Mouse (Mus musculus): ENCODE measurements around the gene Zfp628. TPM values are rescaled to one million over a fixed set of nuclear protein-coding genes. Genes with fewer than 3 reads are reported as not detected.
"Not testable (repeated sequence)": the region's sequence is repeated elsewhere in the genome, so short reads cannot be mapped to it uniquely, and the experiment has no call there.

Gene Zfp628
- total and polyA plus RNA-seq, 2 experiments from 2014 or later = 6.0 to 9.2 TPM

GRCm38 (mm10) chr7:4878186-4878585 is 36.8 kb upstream of the Zfp628 start:
- Histone ChIP-seq H3K4me2 (ENCODE audit: low read depth) (no peak overlapping the region), H3K36me3 (ENCODE audit: insufficient read depth) (no peaks in the 10 kb centered on the region), H3K27ac (ENCODE audit: low read depth, low read length) (no peak overlapping the region), H3K9ac (no peak overlapping the region), H3K27me3 (ENCODE audit: insufficient read depth, low read length) (no peaks in the 10 kb centered on the region), H3K9me3 (ENCODE audit: low read length) (no peaks in the 10 kb centered on the region), H3K4me1 (ENCODE audit: insufficient read depth) (0 out of 2 replicates have a peak, but pooled peaks cover 3% of the 10 kb centered on the region), H3K4me3 (ENCODE audit: low read depth, low read length) (no peak overlapping the region)
- DNase-seq (no peak), ATAC-seq (no peak)
- TF ChIP-seq CTCF (IDR thresholded peaks at IDR 0.05; ENCODE audit: low read depth) = no peak

GRCm38 (mm10) chr7:4879036-4879435 is 36.0 kb upstream of the Zfp628 start:
- not testable (repeated sequence) for H3K36me3 ChIP-seq (ENCODE audit: insufficient read depth); H3K4me1 ChIP-seq (ENCODE audit: insufficient read depth); ATAC-seq; H3K4me3 ChIP-seq (ENCODE audit: low read depth, low read length); H3K27me3 ChIP-seq (ENCODE audit: insufficient read depth, low read length); DNase-seq; H3K27ac ChIP-seq (ENCODE audit: low read depth, low read length); H3K4me2 ChIP-seq (ENCODE audit: low read depth); H3K9ac ChIP-seq; H3K9me3 ChIP-seq (ENCODE audit: low read length)
- WGBS = 89% methylated on average over 1 of the region's 1 CpGs

GRCm38 (mm10) chr7:4886680-4887079 is 28.3 kb upstream of the Zfp628 start:
- DNase-seq (no peak), ATAC-seq (no peak)
- 59% methylated on average over 4 of the region's 4 CpGs for WGBS
- no peak overlapping the region for H3K4me3 ChIP-seq (ENCODE audit: low read depth, low read length)
- H3K4me2 ChIP-seq (ENCODE audit: low read depth) = no peak overlapping the region
- H3K9me3 ChIP-seq (ENCODE audit: low read length) = no peaks in the 10 kb centered on the region
- TF ChIP-seq CTCF (IDR thresholded peaks at IDR 0.05; ENCODE audit: low read depth) = no peak
- no peaks in the 10 kb centered on the region for H3K27me3 ChIP-seq (ENCODE audit: insufficient read depth, low read length)
- no peak overlapping the region for H3K9ac ChIP-seq
- H3K4me1 ChIP-seq (ENCODE audit: insufficient read depth) = no peaks in the 10 kb centered on the region
- no peak overlapping the region for H3K27ac ChIP-seq (ENCODE audit: low read depth, low read length)
- H3K36me3 ChIP-seq (ENCODE audit: insufficient read depth) = no peaks in the 10 kb centered on the region

GRCm38 (mm10) chr7:4895186-4895585 is 19.8 kb upstream of the Zfp628 start:
- DNase-seq (no peak), ATAC-seq (no peak)
- no peaks in the 10 kb centered on the region for H3K36me3 ChIP-seq (ENCODE audit: insufficient read depth)
- no peak overlapping the region for H3K4me2 ChIP-seq (ENCODE audit: low read depth)
- H3K4me3 ChIP-seq (ENCODE audit: low read depth, low read length) = no peak overlapping the region
- no peaks in the 10 kb centered on the region for H3K27me3 ChIP-seq (ENCODE audit: insufficient read depth, low read length)
- 74% methylated on average over 8 of the region's 11 CpGs for WGBS
- TF ChIP-seq CTCF (IDR thresholded peaks at IDR 0.05; ENCODE audit: low read depth) = no peak
- no peak overlapping the region for H3K27ac ChIP-seq (ENCODE audit: low read depth, low read length)
- peaks cover 8% of the 10 kb centered on the region; the same call in 1 of the 2 replicates for H3K4me1 ChIP-seq (ENCODE audit: insufficient read depth)
- H3K9me3 ChIP-seq (ENCODE audit: low read length) = no peaks in the 10 kb centered on the region
- no peak overlapping the region for H3K9ac ChIP-seq

- Histone ChIP-seq H3K4me1 (ENCODE audit: insufficient read depth) (peaks cover 11% of the 10 kb centered on the region; the same call in 1 of the 2 replicates), H3K27ac (ENCODE audit: low read depth, low read length) (0 out of 2 replicates have a peak overlapping the region, but pooled peaks have one; percentile 48), H3K9ac (peak overlapping the region; percentile 50), H3K4me2 (ENCODE audit: low read depth) (peak overlapping the region; percentile 52), H3K27me3 (ENCODE audit: insufficient read depth, low read length) (no peaks in the 10 kb centered on the region), H3K9me3 (ENCODE audit: low read length) (no peaks in the 10 kb centered on the region), H3K36me3 (ENCODE audit: insufficient read depth) (no peaks in the 10 kb centered on the region), H3K4me3 (ENCODE audit: low read depth, low read length) (peak overlapping the region; percentile 31)
- DNase-seq = peak; percentile 25
- ATAC-seq = peak; percentile 59
- TF ChIP-seq CTCF (IDR thresholded peaks at IDR 0.05; ENCODE audit: low read depth) = no peak
- 21% methylated on average over 16 of the region's 18 CpGs for WGBS
Measured at GRCm38 (mm10) chr7:4898851-4899648, 16.0 kb upstream of the Zfp628 start.

GRCm38 (mm10) chr7:4899649-4900522 is 15.1 kb upstream of the Zfp628 start:
- no peak for TF ChIP-seq CTCF (IDR thresholded peaks at IDR 0.05; ENCODE audit: low read depth)
- H3K9me3 ChIP-seq (ENCODE audit: low read length) = no peaks in the 10 kb centered on the region

More at GRCm38 (mm10) chr7:4899649-4900522, 15.1 kb upstream of the Zfp628 start:
- H3K4me3 ChIP-seq (ENCODE audit: low read depth, low read length) = peak overlapping the region; percentile 31
- WGBS = 6% methylated on average over 19 of the region's 19 CpGs
- DNase-seq = peak; percentile 57
- H3K27ac ChIP-seq (ENCODE audit: low read depth, low read length) = peak overlapping the region; percentile 48; the same call in 1 of the 2 replicates
- H3K36me3 ChIP-seq (ENCODE audit: insufficient read depth) = no peaks in the 10 kb centered on the region
- peak overlapping the region; percentile 50 for H3K9ac ChIP-seq
- H3K4me2 ChIP-seq (ENCODE audit: low read depth) = peak overlapping the region; percentile 52
- H3K27me3 ChIP-seq (ENCODE audit: insufficient read depth, low read length) = no peaks in the 10 kb centered on the region
- ATAC-seq = peak; percentile 61
- peaks cover 11% of the 10 kb centered on the region; the same call in 1 of the 2 replicates for H3K4me1 ChIP-seq (ENCODE audit: insufficient read depth)

Measured in forebrain, postnatal 0 days (tissue).